Mouse (Mus musculus): ENCODE data around the gene Dnajb5. TPM values are rescaled to one million over a fixed set of nuclear protein-coding genes. Genes with fewer than 3 reads are reported as not detected.
A peak's percentile ranks its signal among the peaks of the same experiment; 100 is the strongest.

Gene Dnajb5
- total RNA-seq, 2 experiments from 2014 or later = 197 to 234 TPM

DNA sequence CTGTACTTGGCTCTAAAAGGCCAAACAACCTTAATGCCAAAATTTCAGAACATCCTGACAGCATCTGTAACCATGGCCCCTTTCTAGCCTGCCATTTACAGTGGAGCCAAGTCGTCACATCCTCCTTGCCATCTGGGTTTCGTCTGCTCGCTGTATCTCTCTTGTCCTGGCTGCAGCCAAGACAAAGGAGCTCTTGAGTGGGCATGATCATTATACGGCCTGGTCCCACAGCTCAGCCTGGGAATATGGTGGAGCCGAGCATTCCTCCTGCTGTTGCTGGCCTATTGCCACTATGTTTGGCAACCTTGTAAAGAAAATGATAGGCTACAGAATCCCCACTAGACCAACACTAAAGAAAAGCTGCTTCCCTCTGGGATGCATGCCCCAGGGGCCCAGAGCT lies 6.3 kb upstream of the Dnajb5 start:
- no peak for DNase-seq (ENCODE audit: low spot score in 2 of 2)

GRCm38 (mm10) chr4:42944185-42944584 lies 5.4 kb upstream of the Dnajb5 start:
- no peak for DNase-seq (ENCODE audit: low spot score in 2 of 2)

GRCm38 (mm10) chr4:42945043-42945442 lies 4.6 kb upstream of the Dnajb5 start:
- no peak for DNase-seq (ENCODE audit: low spot score in 2 of 2)

DNA sequence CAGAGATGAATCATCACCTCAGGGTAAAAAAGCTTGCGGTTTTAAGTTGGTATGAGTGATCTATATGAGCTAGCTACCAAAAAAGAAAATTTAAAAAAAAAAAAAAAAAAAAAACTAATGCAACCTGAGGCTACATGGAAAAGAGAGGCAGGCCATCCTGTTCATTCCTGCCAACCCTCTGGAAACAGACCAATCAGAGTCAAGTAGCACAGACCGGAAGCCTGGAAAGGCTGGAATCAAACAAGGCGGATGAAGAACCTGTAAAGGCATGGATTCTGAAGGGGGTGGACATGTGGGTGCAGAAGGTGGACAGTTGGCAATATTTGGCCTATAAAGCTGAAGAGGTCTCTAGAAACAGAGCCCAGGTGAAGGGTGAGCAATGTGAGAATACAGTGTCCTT lies 4.2 kb upstream of the Dnajb5 start:
- no peak for DNase-seq (ENCODE audit: low spot score in 2 of 2)

DNA sequence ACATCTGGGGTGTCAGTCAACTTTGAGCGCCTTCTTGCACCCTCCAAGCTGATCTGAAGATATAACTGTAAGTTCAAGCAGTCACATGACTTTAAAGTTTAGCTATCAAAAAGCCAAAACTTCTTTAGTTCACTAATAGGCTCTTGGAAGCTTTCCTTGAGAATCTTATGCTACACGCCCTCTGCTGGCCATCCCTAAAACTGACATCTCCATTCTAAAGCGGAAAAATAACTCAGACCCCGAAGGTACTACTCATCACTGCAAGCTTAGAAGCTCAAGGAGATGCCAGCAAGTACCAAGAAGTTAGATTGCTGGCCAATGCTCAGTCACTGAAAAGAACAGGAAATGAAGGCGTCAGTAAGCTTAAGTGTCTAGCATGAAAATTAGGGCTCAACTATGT lies 3.7 kb upstream of the Dnajb5 start:
- DNase-seq (ENCODE audit: low spot score in 2 of 2) = peak; percentile 30 to 88

- peak; percentile 96 to 97 for DNase-seq (ENCODE audit: low spot score in 2 of 2)
These were observed 2.8 kb upstream of the Dnajb5 start for GRCm38 (mm10) chr4:42946733-42947290.

- DNase-seq (ENCODE audit: low spot score in 2 of 2) = peak; percentile 56 to 77
These were observed 1.1 kb upstream of the Dnajb5 start for GRCm38 (mm10) chr4:42948527-42948926.

DNA sequence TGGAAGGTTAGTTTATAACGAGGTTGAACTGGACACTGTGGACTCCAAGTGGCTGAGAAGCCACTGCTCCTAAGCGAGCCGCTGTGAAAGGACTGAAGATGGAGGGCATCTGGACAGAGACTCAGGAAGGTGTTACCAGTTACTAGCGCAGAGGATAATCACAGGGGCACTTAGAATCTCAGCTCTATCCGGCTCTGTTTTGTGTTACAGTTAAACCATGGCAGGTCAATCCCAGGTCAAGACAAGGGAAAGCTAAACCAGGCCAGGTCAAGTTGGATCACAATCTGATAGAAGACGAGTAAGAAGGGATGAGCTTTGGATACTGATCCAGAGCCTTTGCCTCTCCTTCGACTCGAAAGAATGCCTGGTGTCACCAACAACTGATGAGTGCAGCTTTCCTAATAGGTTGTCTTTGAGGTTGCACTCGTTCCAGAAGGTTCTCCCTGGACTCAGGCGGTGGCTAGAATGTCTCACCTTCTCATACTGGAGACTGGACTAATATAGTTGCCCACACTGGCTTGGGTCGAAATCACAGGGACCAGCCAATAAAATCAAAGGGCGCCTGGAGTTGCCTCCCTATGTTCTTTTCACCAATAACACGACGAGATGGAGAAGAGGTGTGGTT lies 451 bp upstream of the Dnajb5 start:
- DNase-seq (ENCODE audit: low spot score in 2 of 2) = no peak

DNA sequence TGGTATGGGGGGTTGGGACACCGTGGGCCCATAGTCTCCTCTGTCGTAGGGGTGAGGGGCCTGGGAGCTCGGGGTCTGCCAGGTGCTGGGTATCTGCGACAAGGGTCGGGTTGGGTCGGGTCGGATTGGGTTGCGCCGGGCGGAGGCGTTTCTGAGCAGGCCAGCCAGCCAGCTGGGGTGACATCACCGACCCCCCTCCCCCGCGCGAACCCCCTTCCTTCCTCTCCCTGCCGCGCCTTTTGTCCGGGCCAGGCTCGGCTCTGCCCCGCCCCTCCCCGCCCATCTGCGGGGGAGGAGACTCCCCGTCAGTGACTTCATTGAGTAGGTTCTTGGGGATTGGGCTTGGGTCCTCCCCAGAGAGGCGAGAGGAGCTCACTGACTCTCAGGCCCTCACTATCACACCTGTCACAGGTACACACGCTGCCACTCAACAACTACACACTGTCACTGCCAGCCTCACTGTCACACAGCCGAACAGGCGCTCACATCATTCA lies 498 bp downstream of the Dnajb5 start:
- DNase-seq (ENCODE audit: low spot score in 2 of 2) = peak; percentile 80 to 91

GRCm38 (mm10) chr4:42951206-42952195 lies 1.9 kb downstream of the Dnajb5 start:
- peak in 1 of 2 experiments; percentile 17 for DNase-seq (ENCODE audit: low spot score in 2 of 2)

GRCm38 (mm10) chr4:42952563-42952962 lies 2.9 kb downstream of the Dnajb5 start:
- peak in 1 of 2 experiments; percentile 18 for DNase-seq (ENCODE audit: low spot score in 2 of 2)

GRCm38 (mm10) chr4:42953435-42954094 lies 4.0 kb downstream of the Dnajb5 start:
- DNase-seq (ENCODE audit: low spot score in 2 of 2) = peak; percentile 13 to 47

DNA sequence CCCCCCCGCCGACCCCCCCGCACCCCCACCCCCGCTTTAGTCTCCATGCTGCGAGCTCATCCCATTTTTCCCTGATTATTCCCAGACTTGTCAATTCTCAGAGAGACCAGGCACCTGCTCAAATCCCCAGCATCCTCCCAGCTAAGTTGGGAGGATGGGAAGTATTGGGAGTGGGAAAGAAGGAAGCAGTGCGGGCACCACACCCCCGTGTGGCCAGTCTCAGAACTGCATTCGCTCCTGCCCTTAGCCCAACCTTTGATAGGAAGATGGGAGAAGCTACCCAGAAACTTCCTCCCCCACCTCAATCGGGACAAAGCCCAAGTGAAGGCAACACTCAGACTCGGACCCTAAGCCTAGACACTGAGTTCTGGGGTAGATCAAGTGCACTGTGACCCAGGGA lies 4.7 kb downstream of the Dnajb5 start:
- DNase-seq (ENCODE audit: low spot score in 2 of 2) = peak; percentile 70 to 90

DNA sequence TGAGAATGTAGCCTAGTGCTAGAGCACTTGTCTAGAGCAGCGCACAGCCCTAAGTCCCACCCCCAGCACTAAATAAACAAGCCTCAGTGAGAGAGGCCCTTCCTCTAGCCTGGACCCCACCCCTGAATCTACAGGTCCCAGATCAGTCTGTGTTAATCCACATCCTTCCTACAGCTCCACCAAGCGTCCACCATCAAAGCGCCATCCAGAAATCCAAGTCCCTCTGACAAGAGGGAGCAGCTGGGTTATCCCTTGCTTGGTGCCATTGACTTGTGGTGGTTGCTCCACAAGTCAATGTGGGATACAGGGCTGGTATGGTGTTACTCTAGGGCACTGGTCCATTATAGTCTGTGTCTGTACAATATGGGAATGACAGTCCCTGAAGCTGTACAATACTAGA lies 5.6 kb downstream of the Dnajb5 start:
- no peak for DNase-seq (ENCODE audit: low spot score in 2 of 2)

DNA sequence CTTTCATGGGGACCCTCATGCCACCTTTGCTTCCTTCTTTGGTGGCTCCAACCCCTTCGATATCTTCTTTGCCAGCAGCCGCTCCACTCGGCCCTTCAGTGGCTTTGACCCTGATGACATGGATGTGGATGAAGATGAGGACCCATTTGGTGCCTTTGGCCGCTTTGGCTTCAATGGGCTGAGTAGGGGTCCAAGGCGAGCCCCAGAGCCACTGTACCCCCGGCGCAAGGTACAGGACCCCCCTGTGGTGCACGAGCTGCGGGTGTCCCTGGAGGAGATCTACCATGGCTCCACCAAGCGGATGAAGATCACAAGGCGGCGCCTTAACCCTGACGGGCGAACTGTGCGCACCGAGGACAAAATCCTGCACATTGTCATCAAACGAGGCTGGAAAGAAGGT lies 7.0 kb downstream of the Dnajb5 start:
- DNase-seq (ENCODE audit: low spot score in 2 of 2) = no peak

DNA sequence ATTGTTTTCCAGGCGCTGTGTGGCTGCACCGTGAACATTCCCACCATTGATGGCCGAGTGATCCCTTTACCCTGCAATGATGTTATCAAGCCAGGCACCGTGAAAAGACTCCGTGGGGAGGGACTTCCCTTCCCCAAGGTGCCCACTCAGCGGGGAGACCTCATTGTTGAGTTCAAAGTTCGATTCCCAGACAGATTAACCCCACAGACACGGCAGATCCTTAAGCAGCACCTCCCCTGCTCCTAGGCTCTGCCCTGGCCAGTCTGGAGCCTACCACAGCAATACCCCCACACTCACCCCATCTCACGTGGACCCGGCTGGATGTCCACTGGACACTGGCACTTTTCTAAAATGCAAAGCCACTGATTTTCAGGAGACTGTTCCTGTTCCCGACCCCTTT lies 7.7 kb downstream of the Dnajb5 start:
- DNase-seq (ENCODE audit: low spot score in 2 of 2) = no peak

- DNase-seq (ENCODE audit: low spot score in 2 of 2) = no peak
These were observed 8.4 kb downstream of the Dnajb5 start for GRCm38 (mm10) chr4:42957979-42958378.

GRCm38 (mm10) chr4:42958942-42959341 lies 9.3 kb downstream of the Dnajb5 start:
- DNase-seq (ENCODE audit: low spot score in 2 of 2) = no peak

- DNase-seq (ENCODE audit: low spot score in 2 of 2) = no peak
These were observed 9.8 kb downstream of the Dnajb5 start for GRCm38 (mm10) chr4:42959382-42959781.

- peak; percentile 50 to 84 for DNase-seq (ENCODE audit: low spot score in 2 of 2)
These were observed 12.0 kb downstream of the Dnajb5 start for GRCm38 (mm10) chr4:42961592-42961991.

GRCm38 (mm10) chr4:42963480-42963879 lies 13.9 kb downstream of the Dnajb5 start:
- no peak for DNase-seq (ENCODE audit: low spot score in 2 of 2)
